ENCODE assay signal across 21 mouse cellular contexts in the genomic region with DNA sequence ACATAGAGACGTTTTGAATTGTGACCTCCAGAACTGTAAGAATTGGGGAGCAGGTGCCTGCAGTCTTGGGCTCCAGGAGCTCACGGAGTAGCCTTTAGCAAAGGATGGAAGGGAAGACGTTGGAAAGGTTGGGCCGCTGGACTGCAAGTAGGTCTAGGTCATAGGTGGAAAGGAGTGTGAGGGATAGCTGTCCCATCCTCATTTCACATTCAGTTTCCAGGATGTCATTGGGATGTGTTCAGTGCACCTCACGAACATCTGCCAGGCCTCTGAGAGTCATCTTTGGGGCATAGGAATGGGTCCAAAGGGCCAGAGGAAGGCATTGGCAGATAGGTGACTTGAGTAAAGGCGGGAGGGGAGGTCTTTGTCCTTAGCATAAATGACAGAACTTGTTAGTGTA. TPM values are rescaled to one million over a fixed set of nuclear protein-coding genes. Genes with fewer than 3 reads are reported as not detected.
DNase-seq lines count a peak whose midpoint lies in the region; ATAC-seq and TF ChIP-seq lines count a peak whose summit lies in the region.
"Had no signal": no experiment of that assay in that cellular context is flagged by ENCODE, and none has a peak within 500 bp of the region (broad histone marks: within the 10 kb centered on the region; RNA-seq: fewer than 3 reads in every experiment).

No protein-coding gene starts in this region.

- H3K4me1 ChIP-seq in heart, adult 2 months (ENCODE audit: control insufficient read depth, insufficient read depth, low read length) = peaks cover 28% of the 10 kb centered on the region
- no peaks in the 10 kb centered on the region; the same call in 1 of the 2 replicates for H3K4me1 ChIP-seq in heart, embryonic 12.5 days (replicated peaks)
- peaks cover 20% of the 10 kb centered on the region for H3K4me1 ChIP-seq in lung, embryonic 16.5 days (replicated peaks; ENCODE audit: control insufficient read depth, insufficient read depth, low read length)
- H3K4me1 ChIP-seq in embryonic facial prominence, embryonic 10.5 days = peaks cover 12% of the 10 kb centered on the region
- peaks cover 21% of the 10 kb centered on the region for H3K4me1 ChIP-seq in stomach, embryonic 16.5 days (ENCODE audit: control insufficient read depth, insufficient read depth, low read length)
- H3K4me1 ChIP-seq: heart, embryonic 13.5 days had no signal

- intact Hi-C loops in heart, adult 2 months (cut with DNase I) = loop anchor here (2.0 kb wide), 3 partner anchors 44 to 106 kb away; a partner anchor contains a TSS

- H3K79me2 ChIP-seq in heart, adult 2 months (replicated peaks; ENCODE audit: control insufficient read depth, insufficient read depth, low read length) = no peaks in the 10 kb centered on the region

- DNase-seq in heart, adult 2 months = no peak
- DNase-seq in lung, postnatal 4 days = no peak
- no peak for DNase-seq in embryonic facial prominence, embryonic 10.5 days (ENCODE audit: low spot score)
- DNase-seq in urinary bladder, postnatal 14 days (ENCODE audit: low spot score) = no peak
- DNase-seq: adrenal gland, postnatal 10 days; cerebellum, postnatal 14 days; forebrain, postnatal 0 days; gastrocnemius, postnatal 10 days; kidney, adult 2 months; layer of hippocampus, postnatal 36 days; thymus, postnatal 36 days had no signal

- no peak overlapping the region for H3K4me2 ChIP-seq in heart, embryonic 12.5 days
- H3K4me2 ChIP-seq in lung, embryonic 16.5 days (ENCODE audit: low read depth, low read length) = no peak overlapping the region
- H3K4me2 ChIP-seq in stomach, embryonic 16.5 days (ENCODE audit: low read depth, low read length) = no peak overlapping the region
- H3K4me2 ChIP-seq: heart, embryonic 13.5 days; hindbrain, embryonic 14.5 days; liver, embryonic 15.5 days; neural tube, embryonic 12.5 days had no signal

- H3K27ac ChIP-seq in heart, adult 2 months = peak overlapping the region; percentile 90
- no peak overlapping the region for H3K27ac ChIP-seq in heart, embryonic 12.5 days (ENCODE audit: poor library complexity, severe bottlenecking)
- peak overlapping the region; percentile 80 for H3K27ac ChIP-seq in lung, embryonic 16.5 days (ENCODE audit: low read length)
- H3K27ac ChIP-seq in embryonic facial prominence, embryonic 10.5 days (replicated peaks) = peak overlapping the region; percentile 30; the same call in 1 of the 2 replicates
- H3K27ac ChIP-seq in stomach, embryonic 16.5 days (ENCODE audit: low read length) = peak overlapping the region; percentile 85
- H3K27ac ChIP-seq: hindbrain, embryonic 14.5 days; neural tube, embryonic 12.5 days had no signal

- TF ChIP-seq EP300 in heart, adult 2 months (IDR thresholded peaks at IDR 0.05; ENCODE audit: insufficient read depth, low read depth, low read length) = no peak

- TF ChIP-seq POLR2A in heart, adult 2 months (IDR thresholded peaks at IDR 0.05; ENCODE audit: insufficient read depth, low read depth, low read length) = no peak

- no peak overlapping the region for H3K9ac ChIP-seq in heart, adult 2 months (ENCODE audit: low read depth, low read length)
- H3K9ac ChIP-seq in heart, embryonic 12.5 days = no peak overlapping the region
- no peak overlapping the region for H3K9ac ChIP-seq in lung, embryonic 16.5 days (ENCODE audit: low read length)
- H3K9ac ChIP-seq in stomach, embryonic 16.5 days (ENCODE audit: low read length) = no peak overlapping the region
- H3K9ac ChIP-seq: forebrain, postnatal 0 days; heart, embryonic 13.5 days; hindbrain, embryonic 14.5 days; liver, embryonic 15.5 days; neural tube, embryonic 12.5 days had no signal

- H3K27me3 ChIP-seq in heart, adult 2 months (ENCODE audit: control insufficient read depth, insufficient read depth, low read length) = no peaks in the 10 kb centered on the region
- no peaks in the 10 kb centered on the region for H3K27me3 ChIP-seq in heart, embryonic 12.5 days (replicated peaks)
- no peaks in the 10 kb centered on the region for H3K27me3 ChIP-seq in lung, embryonic 16.5 days (ENCODE audit: control insufficient read depth, insufficient read depth, low read depth, low read length)
- no peaks in the 10 kb centered on the region for H3K27me3 ChIP-seq in embryonic facial prominence, embryonic 10.5 days (replicated peaks; ENCODE audit: low read depth, poor library complexity, severe bottlenecking)
- H3K27me3 ChIP-seq in stomach, embryonic 16.5 days (ENCODE audit: control insufficient read depth, insufficient read depth, low read length) = no peaks in the 10 kb centered on the region
- H3K27me3 ChIP-seq: heart, embryonic 13.5 days; liver, embryonic 15.5 days; neural tube, embryonic 12.5 days had no signal

- H3K36me3 ChIP-seq in heart, adult 2 months (ENCODE audit: control insufficient read depth, insufficient read depth, low read length) = peaks cover 8% of the 10 kb centered on the region
- H3K36me3 ChIP-seq in heart, embryonic 12.5 days = no peaks in the 10 kb centered on the region
- no peaks in the 10 kb centered on the region for H3K36me3 ChIP-seq in lung, embryonic 16.5 days (ENCODE audit: control insufficient read depth, insufficient read depth, low read length)
- no peaks in the 10 kb centered on the region for H3K36me3 ChIP-seq in embryonic facial prominence, embryonic 10.5 days (replicated peaks)
- no peaks in the 10 kb centered on the region for H3K36me3 ChIP-seq in stomach, embryonic 16.5 days (ENCODE audit: control insufficient read depth, insufficient read depth, low read length)
- H3K36me3 ChIP-seq: heart, embryonic 13.5 days; limb, embryonic 10.5 days; liver, embryonic 15.5 days; neural tube, embryonic 12.5 days had no signal

- H3K9me3 ChIP-seq in heart, embryonic 12.5 days (replicated peaks) = no peaks in the 10 kb centered on the region
- no peaks in the 10 kb centered on the region for H3K9me3 ChIP-seq in lung, embryonic 16.5 days (ENCODE audit: control insufficient read depth, low read length)
- no peaks in the 10 kb centered on the region for H3K9me3 ChIP-seq in embryonic facial prominence, embryonic 10.5 days
- H3K9me3 ChIP-seq in stomach, embryonic 16.5 days (replicated peaks; ENCODE audit: control insufficient read depth, low read length) = no peaks in the 10 kb centered on the region
- H3K9me3 ChIP-seq: heart, embryonic 13.5 days; limb, embryonic 10.5 days; liver, embryonic 15.5 days; neural tube, embryonic 12.5 days had no signal

- ATAC-seq in heart, embryonic 12.5 days (ENCODE audit: insufficient number of reproducible peaks, low FRiP score) = no peak
- ATAC-seq in lung, embryonic 16.5 days (ENCODE audit: low read depth) = no peak
- no peak for ATAC-seq in stomach, embryonic 16.5 days (ENCODE audit: insufficient read depth, low FRiP score)
- no peak for ATAC-seq in megakaryocyte, adult 5-6 weeks (ENCODE audit: poor library complexity, severe bottlenecking)
- ATAC-seq: forebrain, postnatal 0 days; midbrain, embryonic 16.5 days had no signal

- no peak overlapping the region for H3K4me3 ChIP-seq in heart, adult 2 months
- H3K4me3 ChIP-seq in heart, embryonic 12.5 days = no peak overlapping the region
- H3K4me3 ChIP-seq in lung, embryonic 16.5 days (ENCODE audit: low read length) = no peak overlapping the region
- no peak overlapping the region for H3K4me3 ChIP-seq in embryonic facial prominence, embryonic 10.5 days
- H3K4me3 ChIP-seq in stomach, embryonic 16.5 days (replicated peaks; ENCODE audit: low read length) = no peak overlapping the region
- H3K4me3 ChIP-seq: heart, embryonic 13.5 days; limb, embryonic 10.5 days; liver, embryonic 15.5 days; neural tube, embryonic 12.5 days had no signal

- WGBS in heart, adult 2 months = 89% methylated on average over 6 of the region's 6 CpGs
- WGBS in heart, embryonic 12.5 days = 82% methylated on average over 6 of the region's 6 CpGs
- WGBS in lung, embryonic 16.5 days = 81% methylated on average over 6 of the region's 6 CpGs
- WGBS in embryonic facial prominence, embryonic 10.5 days = 87% methylated on average over 6 of the region's 6 CpGs
- 81% methylated on average over 6 of the region's 6 CpGs for WGBS in stomach, embryonic 16.5 days

- no peak for TF ChIP-seq CTCF in heart, adult 2 months (IDR thresholded peaks at IDR 0.05)

RNA-seq across cellular contexts. Expression of a gene that starts 19.7 kb away (rescaled TPM):
- total RNA-seq in heart, adult 2 months (2021) = not detected
- polyA plus RNA-seq in heart, adult 2 months (2012; rRNA removed) = 8.1 TPM in 1 of 2 replicates, not detected in the other
- not detected in 2 replicates for polyA plus RNA-seq in heart, embryonic 12.5 days (2016; fragmentation: Nextera tagmentation; extraction: Ambion mirVana)
- polyA plus RNA-seq in lung, embryonic 16.5 days (2015; fragmentation: Nextera tagmentation; extraction: Ambion mirVana) = 0.49 TPM in 1 of 2 replicates, not detected in the other
- polyA plus RNA-seq in embryonic facial prominence, embryonic 10.5 days (2016; fragmentation: Nextera tagmentation; extraction: Ambion mirVana) = 0.69 and 0.75 TPM in 2 replicates
- polyA plus RNA-seq in stomach, embryonic 16.5 days (2015; fragmentation: Nextera tagmentation; extraction: Ambion mirVana) = 0.61 and 0.64 TPM in 2 replicates
- total RNA-seq in megakaryocyte, adult 5-6 weeks (2015) = not detected in 2 replicates
- not detected in 2 replicates for total RNA-seq in megakaryocyte, adult 5-6 weeks (2017)
- total RNA-seq: adrenal gland, postnatal 10 days; forebrain, postnatal 0 days; gastrocnemius, postnatal 10 days; layer of hippocampus, postnatal 36 days had no signal
- polyA plus RNA-seq: liver, embryonic 15.5 days had no signal

RNA-seq across cellular contexts. Expression of a gene that starts 33.9 kb away (rescaled TPM):
- total RNA-seq in heart, adult 2 months (2021) = 10 to 100 TPM; 42.7 to 44.1 TPM
- polyA plus RNA-seq in heart, adult 2 months (2012; rRNA removed) = 63.0 and 97.8 TPM in 2 replicates
- polyA plus RNA-seq in heart, embryonic 12.5 days (2016; fragmentation: Nextera tagmentation; extraction: Ambion mirVana) = 4.1 and 5.9 TPM in 2 replicates
- 9.4 and 11.4 TPM in 2 replicates for polyA plus RNA-seq in lung, embryonic 16.5 days (2015; fragmentation: Nextera tagmentation; extraction: Ambion mirVana)
- 7.8 and 11.6 TPM in 2 replicates for polyA plus RNA-seq in embryonic facial prominence, embryonic 10.5 days (2016; fragmentation: Nextera tagmentation; extraction: Ambion mirVana)
- polyA plus RNA-seq in stomach, embryonic 16.5 days (2015; fragmentation: Nextera tagmentation; extraction: Ambion mirVana) = 10.6 and 10.9 TPM in 2 replicates
- total RNA-seq in megakaryocyte, adult 5-6 weeks (2015) = 17.4 and 20.6 TPM in 2 replicates
- total RNA-seq in megakaryocyte, adult 5-6 weeks (2017) = 17.3 and 23.6 TPM in 2 replicates

RNA-seq across cellular contexts. Expression of a gene that starts 45.0 kb away (rescaled TPM):
- total RNA-seq in heart, adult 2 months (2021) = 10 to 100 TPM; 13.5 to 14.6 TPM
- polyA plus RNA-seq in heart, adult 2 months (2012; rRNA removed) = 9.8 and 17.3 TPM in 2 replicates
- polyA plus RNA-seq in heart, embryonic 12.5 days (2016; fragmentation: Nextera tagmentation; extraction: Ambion mirVana) = 2.1 and 2.4 TPM in 2 replicates
- 7.3 TPM in 2 replicates for polyA plus RNA-seq in lung, embryonic 16.5 days (2015; fragmentation: Nextera tagmentation; extraction: Ambion mirVana)
- polyA plus RNA-seq in embryonic facial prominence, embryonic 10.5 days (2016; fragmentation: Nextera tagmentation; extraction: Ambion mirVana) = 1.5 TPM in 2 replicates
- 98.3 and 139 TPM in 2 replicates for polyA plus RNA-seq in stomach, embryonic 16.5 days (2015; fragmentation: Nextera tagmentation; extraction: Ambion mirVana)
- total RNA-seq in megakaryocyte, adult 5-6 weeks (2015) = 309 and 334 TPM in 2 replicates
- total RNA-seq in megakaryocyte, adult 5-6 weeks (2017) = 89.9 and 122 TPM in 2 replicates
